Mouse (Mus musculus) kidney, adult 2 months (tissue): Measurements from ENCODE around the gene Nisch. TPM values are rescaled to one million over a fixed set of nuclear protein-coding genes. Genes with fewer than 3 reads are reported as not detected.

Experiments
- DNase-seq: peaks from one replicate; pipeline ENCODE4 v3.0.0; 2021
- H3K27ac ChIP-seq: fragments of 200-500 bp; 2 replicates; pipeline ENCODE4 v1.5.1; 2012; ENCODE audit warnings: low read depth, low read length, control low read depth, inconsistent platforms; ENCODE audit not compliant: insufficient read depth
- H3K27me3 ChIP-seq: fragments of 200-500 bp; replicated peaks from 2 replicates; pipeline ENCODE4 v1.6.1; 2012; ENCODE audit warnings: mild to moderate bottlenecking, moderate library complexity, low read length, inconsistent platforms; ENCODE audit not compliant: control insufficient read depth, insufficient read depth
- H3K36me3 ChIP-seq: fragments of 200-500 bp; 2 replicates; pipeline ENCODE4 v1.6.1; 2012; ENCODE audit warnings: mild to moderate bottlenecking, moderate library complexity, low read length, inconsistent platforms; ENCODE audit not compliant: control insufficient read depth, insufficient read depth
- H3K4me1 ChIP-seq: fragments of 200-500 bp; 2 replicates; pipeline ENCODE4 v1.6.1; 2011; ENCODE audit warnings: low read length; ENCODE audit not compliant: control insufficient read depth, insufficient read depth
- H3K4me3 ChIP-seq: fragments of 200-500 bp; 2 replicates; pipeline ENCODE4 v1.5.1; 2011; ENCODE audit warnings: mild to moderate bottlenecking, low read depth, low read length, control low read depth; ENCODE audit not compliant: insufficient read depth
- CTCF ChIP-seq: fragments of 200-500 bp; conservative IDR thresholded peaks from 2 replicates; pipeline ENCODE4 v1.5.1; 2011; ENCODE audit warnings: low read depth, mild to moderate bottlenecking, control low read depth, low read length, moderate library complexity, mixed read lengths; ENCODE audit not compliant: insufficient read depth, insufficient read length
- POLR2A ChIP-seq: fragments of 200-500 bp; IDR thresholded peaks from one replicate; pipeline ENCODE4 v1.6.1; 2011; ENCODE audit warnings: low read depth, low read length, control low read depth
- WGBS: fragments of 180-500 bp; shearing (Covaris S2); methylation state at CpG from one replicate; pipeline ENCODE4 v1.1.7; 2018; 5-methylcytosine and 5-hydroxymethylcytosine counted together
- polyA plus RNA-seq: library from polyadenylated mRNA; depleted of rRNA; stranded (reverse); fragments of >200 nt; gene quantifications from 2 replicates; pipeline ENCODE4 v1.2.3, GENCODE M21; 2012; rRNA removed

Nisch gene
- 244 and 277 TPM in 2 replicates for polyA plus RNA-seq

- Histone ChIP-seq H3K36me3 (no peaks in the 10 kb centered on the region), H3K27me3 (no peaks in the 10 kb centered on the region), H3K4me1 (no peaks in the 10 kb centered on the region), H3K4me3 (peak within 1 kb of the TSS; percentile 26), H3K27ac (0 out of 2 replicates have a peak within 1 kb of the TSS, but pooled peaks have one; percentile 8)
- no peak for DNase-seq
- TF ChIP-seq POLR2A = no peak
- TF ChIP-seq CTCF = no peak
- 67% methylated on average over 2 of the region's 2 CpGs for WGBS
These were observed at the start of gene Nisch for GRCm38 (mm10) chr14:31216846-31217245. Gene Nisch (minus strand): TSS chr14:31216946.

GRCm38 (mm10) chr14:31260932-31261331 lies 44.2 kb upstream of the Nisch start:
- H3K27me3 ChIP-seq = no peaks in the 10 kb centered on the region
- H3K4me1 ChIP-seq = peaks cover 12% of the 10 kb centered on the region; the same call in 1 of the 2 replicates
- no peak overlapping the region for H3K27ac ChIP-seq
- no peaks in the 10 kb centered on the region for H3K36me3 ChIP-seq
- no peak overlapping the region for H3K4me3 ChIP-seq
- TF ChIP-seq CTCF = no peak
- TF ChIP-seq POLR2A = no peak
- WGBS = 93% methylated on average over 9 of the region's 9 CpGs
- no peak for DNase-seq

GRCm38 (mm10) chr14:31260374-31260773 lies 43.6 kb upstream of the Nisch start:
- DNase-seq = no peak
- Histone ChIP-seq H3K27ac (no peak overlapping the region), H3K4me1 (peaks cover 12% of the 10 kb centered on the region; the same call in 1 of the 2 replicates), H3K36me3 (peaks cover 1% of the 10 kb centered on the region; the same call in 1 of the 2 replicates), H3K4me3 (no peak overlapping the region), H3K27me3 (no peaks in the 10 kb centered on the region)
- WGBS = 95% methylated on average over 4 of the region's 4 CpGs
- no peak for TF ChIP-seq POLR2A
- TF ChIP-seq CTCF = no peak

GRCm38 (mm10) chr14:31258476-31259050 lies 41.8 kb upstream of the Nisch start:
- Histone ChIP-seq H3K27ac (peak overlapping the region; percentile 24), H3K4me1 (peaks cover 12% of the 10 kb centered on the region; the same call in 1 of the 2 replicates), H3K27me3 (no peaks in the 10 kb centered on the region), H3K4me3 (no peak overlapping the region), H3K36me3 (peaks cover 4% of the 10 kb centered on the region; the same call in 1 of the 2 replicates)
- WGBS = 67% methylated on average over 14 of the region's 14 CpGs
- TF ChIP-seq POLR2A = no peak
- no peak for TF ChIP-seq CTCF
- peak; percentile 85 for DNase-seq

GRCm38 (mm10) chr14:31252091-31252490 lies 35.3 kb upstream of the Nisch start:
- Histone ChIP-seq H3K4me1 (peaks cover 9% of the 10 kb centered on the region; the same call in 1 of the 2 replicates), H3K27ac (no peak overlapping the region), H3K4me3 (peak overlapping the region; percentile 98), H3K27me3 (no peaks in the 10 kb centered on the region), H3K36me3 (peaks cover 4% of the 10 kb centered on the region; the same call in 1 of the 2 replicates)
- no peak for DNase-seq
- WGBS = 78% methylated on average over 5 of the region's 5 CpGs
- TF ChIP-seq POLR2A = no peak

GRCm38 (mm10) chr14:31251626-31252025 lies 34.9 kb upstream of the Nisch start:
- H3K4me1 ChIP-seq = peaks cover 9% of the 10 kb centered on the region; the same call in 1 of the 2 replicates
- 1% methylated on average over 18 of the region's 18 CpGs for WGBS
- H3K4me3 ChIP-seq = peak overlapping the region; percentile 98
- no peaks in the 10 kb centered on the region for H3K27me3 ChIP-seq
- DNase-seq = no peak
- no peak for TF ChIP-seq POLR2A
- no peak for TF ChIP-seq CTCF
- H3K36me3 ChIP-seq = peaks cover 4% of the 10 kb centered on the region; the same call in 1 of the 2 replicates
- peak overlapping the region; percentile 74 for H3K27ac ChIP-seq

GRCm38 (mm10) chr14:31251084-31251604 lies 34.4 kb upstream of the Nisch start, which contains the start of the genes Phf7 and Bap1:
Gene Phf7 (minus strand): TSS chr14:31251317.
Gene Bap1 (plus strand): TSS chr14:31251450.
- peaks cover 4% of the 10 kb centered on the region; the same call in 1 of the 2 replicates for H3K36me3 ChIP-seq
- under 1% methylated on average over 75 of the region's 75 CpGs for WGBS
- TF ChIP-seq CTCF (no peak), POLR2A (peak; percentile 56)
- no peaks in the 10 kb centered on the region for H3K27me3 ChIP-seq
- H3K4me3 ChIP-seq = peak within 1 kb of the TSS; percentile 98
- peaks cover 9% of the 10 kb centered on the region; the same call in 1 of the 2 replicates for H3K4me1 ChIP-seq
- H3K27ac ChIP-seq = peak within 1 kb of the TSS; percentile 99
- DNase-seq = peak; percentile 96
